Mouse (Mus musculus) retina, embryonic 14.5 days (tissue): ENCODE measurements around the gene Hist1h3c.
"Not testable (repeated sequence)": the region's sequence is repeated elsewhere in the genome, so short reads cannot be mapped to it uniquely, and the experiment has no call there.

Experiments used
- DNase-seq: peaks from one replicate; pipeline ENCODE4 v3.0.0-alpha.2; 2015; ENCODE audit warnings: low spot score

The Hist1h3c gene

DNA sequence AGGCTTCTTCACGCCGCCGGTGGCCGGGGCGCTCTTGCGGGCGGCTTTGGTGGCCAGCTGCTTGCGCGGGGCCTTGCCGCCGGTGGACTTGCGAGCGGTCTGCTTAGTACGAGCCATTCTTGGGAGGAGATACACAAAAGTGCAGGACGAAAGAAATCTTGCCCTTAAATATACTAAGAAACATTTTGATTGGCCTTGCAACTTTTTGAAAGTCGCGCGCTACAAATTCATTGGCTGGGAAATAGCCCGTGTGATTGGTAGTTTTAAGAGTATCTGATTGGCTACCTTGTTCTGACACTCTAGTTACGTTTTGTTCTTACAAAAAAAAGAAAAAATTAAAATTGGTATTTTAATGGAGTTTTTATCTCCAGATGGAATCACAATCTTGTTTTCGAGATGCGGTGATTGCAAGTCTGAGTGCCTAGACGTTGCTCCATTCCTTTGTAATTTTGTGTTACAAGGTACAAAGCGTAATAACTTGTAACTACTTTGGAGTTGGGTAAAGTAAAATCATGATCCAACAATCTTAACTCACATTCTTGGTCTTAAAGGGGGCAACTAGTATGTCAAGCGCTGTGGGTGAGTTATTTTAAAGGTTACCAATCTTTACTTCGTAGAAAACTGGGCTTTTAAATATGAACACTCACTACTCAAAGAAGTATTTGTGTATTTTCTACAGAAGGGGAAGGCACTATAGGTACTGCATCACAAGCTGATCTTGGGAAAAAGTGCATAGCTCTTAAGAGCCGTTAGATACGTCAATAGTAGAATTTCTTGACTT lies at the start of gene Hist1h3c:
Gene Hist1h3c, minus strand, starts transcription at position 222 of the 781 bp plus-strand sequence.
- peak; percentile 94 for DNase-seq

GRCm38 (mm10) chr13:23792520-23792919 lies 47.1 kb upstream of the Hist1h3c start:
- peak; percentile 80 for DNase-seq

DNA sequence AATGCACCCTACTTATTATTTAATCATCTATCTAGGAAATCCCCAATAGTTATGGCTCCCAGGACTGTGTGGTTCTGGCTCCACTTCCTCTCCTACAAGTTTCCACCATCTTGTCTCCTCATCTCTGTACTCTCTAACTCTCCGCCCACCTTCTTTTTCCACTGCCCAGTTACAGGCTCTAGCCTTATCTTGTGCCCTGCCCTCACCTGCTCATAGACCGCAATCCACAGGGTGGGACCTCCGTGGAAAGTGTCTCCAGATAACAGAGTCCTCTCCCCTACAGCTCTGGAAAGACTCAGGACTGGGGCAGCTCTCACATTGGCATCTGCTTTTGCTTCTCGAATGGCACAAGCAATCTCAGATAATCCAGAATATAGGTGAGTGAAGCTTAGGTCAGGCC lies 33.6 kb upstream of the Hist1h3c start:
- no peak for DNase-seq

GRCm38 (mm10) chr13:23778339-23778738 lies 32.9 kb upstream of the Hist1h3c start:
- DNase-seq = no peak

- peak; percentile 76 for DNase-seq
These were observed 27.3 kb upstream of the Hist1h3c start for GRCm38 (mm10) chr13:23772561-23773313.

DNA sequence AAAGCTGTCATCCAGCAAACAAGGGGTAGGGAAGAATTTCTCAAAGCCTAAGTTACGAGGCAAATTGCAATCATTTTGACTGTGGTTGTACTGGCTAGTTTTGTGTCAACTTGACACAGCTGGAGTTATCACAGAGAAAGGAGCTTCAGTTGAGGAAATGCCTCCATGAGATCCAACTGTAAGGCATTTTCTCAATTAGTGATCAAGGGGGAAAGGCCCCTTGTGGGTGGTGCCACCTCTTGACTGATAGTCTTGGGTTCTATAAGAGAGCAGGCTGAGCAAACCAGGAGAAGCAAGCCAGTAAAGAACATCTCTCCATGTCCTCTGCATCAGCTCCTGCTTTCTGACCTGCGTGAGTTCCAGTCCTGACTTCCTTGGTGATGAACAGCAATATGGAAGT lies 24.2 kb upstream of the Hist1h3c start, which contains the start of gene Trim38:
Gene Trim38, plus strand, starts transcription at position 301 of the 400 bp plus-strand sequence.
- DNase-seq = not testable (repeated sequence)

- DNase-seq = no peak
These were observed 23.5 kb upstream of the Hist1h3c start for GRCm38 (mm10) chr13:23768834-23769397.

DNA sequence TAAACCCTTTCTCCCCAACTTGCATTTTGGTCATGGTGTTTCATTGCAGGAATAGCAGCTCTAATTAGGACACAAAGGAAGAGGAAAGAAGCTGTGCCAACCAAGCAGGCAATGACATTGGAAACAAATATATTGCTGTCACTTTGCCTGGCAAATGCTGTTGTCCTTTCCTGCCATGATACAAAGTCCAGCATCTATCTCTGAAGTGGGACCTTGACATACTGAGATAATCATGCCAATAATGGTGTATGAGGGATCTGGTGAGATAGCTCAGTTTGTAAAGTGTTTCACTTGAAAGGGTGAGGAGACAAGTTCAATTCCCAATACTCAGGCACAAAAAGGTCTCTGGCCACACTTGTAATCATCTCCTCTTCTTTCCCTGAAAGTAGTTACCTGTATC lies 21.4 kb upstream of the Hist1h3c start:
- DNase-seq = no peak

DNA sequence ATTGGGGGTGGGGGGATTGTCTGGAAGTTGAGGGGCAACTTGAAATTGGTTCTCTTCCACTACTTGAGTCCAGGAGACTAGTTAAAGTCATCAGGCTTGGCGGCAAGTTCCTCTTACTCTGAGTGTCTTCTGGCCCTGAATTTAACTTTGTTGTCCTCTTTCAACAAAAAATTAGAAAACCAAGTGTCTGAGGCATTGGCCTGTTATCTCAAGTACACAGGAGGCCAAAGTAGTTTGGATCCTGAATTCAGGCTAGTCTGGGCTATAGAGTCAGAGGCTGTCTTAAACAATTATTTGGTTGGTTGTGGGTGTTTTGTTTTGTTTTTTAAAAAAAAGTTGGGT lies 19.7 kb upstream of the Hist1h3c start:
- DNase-seq = no peak

GRCm38 (mm10) chr13:23764324-23765171 lies 19.1 kb upstream of the Hist1h3c start:
- DNase-seq = no peak

- DNase-seq = peak; percentile 97
These were observed 18.4 kb upstream of the Hist1h3c start, which contains the start of gene Hist1h1a for GRCm38 (mm10) chr13:23763586-23764323. TSS of gene Hist1h1a (plus strand) at chr13:23763666.

- no peak for DNase-seq
These were observed 17.8 kb upstream of the Hist1h3c start for GRCm38 (mm10) chr13:23763242-23763585.

GRCm38 (mm10) chr13:23761871-23762821 lies 16.7 kb upstream of the Hist1h3c start, which contains the start of gene Hist1h3a:
TSS of gene Hist1h3a (minus strand) at chr13:23762386.
- DNase-seq = peak; percentile 93

DNA sequence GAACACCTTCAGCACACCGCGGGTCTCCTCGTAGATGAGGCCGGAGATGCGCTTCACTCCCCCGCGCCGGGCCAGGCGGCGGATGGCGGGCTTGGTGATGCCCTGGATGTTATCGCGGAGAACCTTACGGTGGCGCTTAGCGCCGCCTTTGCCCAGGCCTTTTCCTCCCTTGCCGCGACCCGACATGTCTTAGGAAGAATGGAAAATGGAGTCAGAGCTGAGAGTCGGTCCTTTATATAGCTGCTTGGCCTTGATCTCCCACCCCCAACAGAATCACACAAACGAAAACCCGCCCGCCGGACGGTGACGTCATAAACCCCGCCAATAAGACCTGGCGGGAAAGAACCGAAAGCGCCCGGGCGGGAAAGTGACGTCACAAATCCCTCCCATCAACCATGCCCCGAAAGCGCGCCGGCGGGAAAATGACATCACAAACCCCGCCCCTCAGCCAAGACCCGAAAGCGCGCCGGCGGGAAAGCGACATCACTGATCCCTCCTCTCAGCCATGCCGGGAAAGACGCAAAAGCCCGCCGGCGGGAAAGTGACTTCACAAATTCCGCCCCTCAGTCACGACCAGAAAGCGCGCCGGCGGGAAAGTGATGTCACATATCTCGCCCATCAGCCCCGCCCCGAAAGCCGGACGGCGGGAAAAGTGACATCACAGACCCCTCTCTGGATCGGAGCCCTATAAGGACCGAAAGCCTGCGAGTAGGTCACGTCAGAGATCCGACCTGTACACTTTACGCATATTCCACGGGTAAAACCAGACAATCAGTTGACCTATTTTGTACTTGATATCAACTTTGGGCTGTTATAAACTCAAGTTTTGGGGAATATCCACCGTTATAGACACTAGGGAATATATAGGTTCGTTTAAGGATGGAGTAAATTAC lies 15.8 kb upstream of the Hist1h3c start, which contains the start of gene Hist1h4a:
Gene Hist1h4a, minus strand, starts transcription at position 259 of the 893 bp plus-strand sequence.
- DNase-seq = peak; percentile 99

DNA sequence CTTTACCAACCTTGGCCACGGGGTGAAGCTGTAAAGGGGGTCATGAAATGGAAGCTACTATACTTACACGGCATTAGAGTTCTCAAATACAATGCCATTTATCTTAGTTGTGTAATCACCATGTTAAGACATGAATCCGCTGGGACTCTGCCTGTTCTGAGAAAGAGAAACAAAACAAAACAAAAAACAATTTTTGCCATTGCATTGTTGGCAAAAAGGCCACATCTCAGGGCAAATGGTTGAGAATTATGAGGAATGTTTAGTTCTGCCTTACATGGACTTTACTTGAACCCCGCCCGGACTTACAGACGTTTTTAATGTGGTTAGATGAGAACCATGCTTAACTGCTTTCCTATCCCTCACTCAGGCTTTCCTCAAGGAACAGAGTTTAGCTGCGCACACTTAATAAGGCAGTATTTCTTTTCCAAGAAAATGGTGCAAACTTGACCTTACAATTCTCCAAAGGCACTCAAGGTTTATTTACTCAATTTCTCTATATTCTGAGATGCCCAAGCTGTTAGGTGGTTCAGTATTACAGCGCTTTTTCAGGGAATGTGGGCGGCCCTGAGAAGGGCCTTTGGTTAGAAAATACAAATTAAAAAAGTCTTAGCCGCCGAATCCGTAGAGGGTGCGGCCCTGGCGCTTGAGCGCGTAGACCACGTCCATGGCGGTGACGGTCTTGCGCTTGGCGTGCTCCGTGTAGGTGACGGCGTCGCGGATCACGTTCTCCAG lies 15.0 kb upstream of the Hist1h3c start:
- DNase-seq = no peak

DNA sequence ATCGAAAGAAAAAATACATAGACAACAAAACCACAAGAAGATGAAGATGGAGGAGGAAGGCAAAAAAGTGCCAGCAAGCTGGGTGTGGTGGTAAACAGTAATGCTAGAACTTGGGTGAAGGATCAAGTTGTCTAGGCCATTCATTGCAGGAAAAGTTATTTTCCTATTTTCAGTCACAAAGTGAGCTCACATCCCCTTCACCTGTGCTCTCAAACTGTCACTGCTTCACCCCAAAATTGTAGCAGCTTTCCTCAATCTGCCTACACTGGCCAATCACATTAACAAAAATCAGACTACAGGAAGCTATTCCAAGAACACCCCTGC lies 14.5 kb upstream of the Hist1h3c start:
- DNase-seq = no peak

DNA sequence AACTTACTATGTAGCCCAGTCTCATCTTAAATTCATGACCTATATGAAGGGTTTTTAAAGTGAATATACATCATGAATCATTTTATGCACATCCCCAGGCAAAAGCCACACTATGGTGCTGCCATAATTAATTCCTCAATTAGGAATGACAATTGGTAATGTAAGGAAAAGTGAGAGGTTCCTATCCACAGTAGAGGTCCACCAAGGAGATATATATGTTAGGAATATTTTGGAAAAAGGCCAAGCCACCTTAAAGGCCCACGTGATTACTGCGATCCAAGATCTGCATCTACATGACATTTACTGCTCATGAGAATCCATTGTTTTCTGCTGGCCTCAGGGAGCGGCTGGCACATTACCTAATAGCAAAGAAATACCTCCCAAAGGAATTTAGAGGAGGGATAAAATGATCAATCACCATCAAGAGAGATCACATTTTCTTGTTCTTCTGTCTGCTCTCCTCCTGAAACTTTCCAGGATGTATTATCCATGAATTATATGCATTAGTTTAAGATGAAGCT lies 13.9 kb upstream of the Hist1h3c start:
- no peak for DNase-seq

DNA sequence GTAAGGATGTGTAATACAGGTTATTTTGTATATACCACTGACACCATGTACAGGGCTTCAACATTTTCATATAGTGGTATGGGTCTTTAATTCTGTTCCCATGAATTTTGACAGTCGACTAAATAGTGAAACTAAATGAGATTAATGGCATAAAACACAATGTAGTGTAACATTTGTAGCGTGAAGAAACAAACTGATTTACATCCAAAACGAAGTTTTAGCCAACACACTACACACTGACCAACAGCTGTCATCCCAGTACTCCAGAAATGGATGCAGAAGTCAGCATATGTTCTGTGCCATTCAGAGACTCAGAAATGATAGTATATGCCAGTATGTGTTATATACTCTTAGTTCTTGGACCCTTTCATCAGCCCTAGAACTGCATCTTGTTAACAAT lies 12.5 kb upstream of the Hist1h3c start:
- DNase-seq = no peak
